Mouse (Mus musculus) mature B cell (primary cell): ENCODE results near the gene Gm49661.

ENCODE experiments used
- in situ Hi-C: fragments of 300-500 bp; cut with MboI; formaldehyde crosslinking; loops from 2 replicates; pipeline ENCODE4 v1.14.3; 2019

Gene Gm49661

DNA sequence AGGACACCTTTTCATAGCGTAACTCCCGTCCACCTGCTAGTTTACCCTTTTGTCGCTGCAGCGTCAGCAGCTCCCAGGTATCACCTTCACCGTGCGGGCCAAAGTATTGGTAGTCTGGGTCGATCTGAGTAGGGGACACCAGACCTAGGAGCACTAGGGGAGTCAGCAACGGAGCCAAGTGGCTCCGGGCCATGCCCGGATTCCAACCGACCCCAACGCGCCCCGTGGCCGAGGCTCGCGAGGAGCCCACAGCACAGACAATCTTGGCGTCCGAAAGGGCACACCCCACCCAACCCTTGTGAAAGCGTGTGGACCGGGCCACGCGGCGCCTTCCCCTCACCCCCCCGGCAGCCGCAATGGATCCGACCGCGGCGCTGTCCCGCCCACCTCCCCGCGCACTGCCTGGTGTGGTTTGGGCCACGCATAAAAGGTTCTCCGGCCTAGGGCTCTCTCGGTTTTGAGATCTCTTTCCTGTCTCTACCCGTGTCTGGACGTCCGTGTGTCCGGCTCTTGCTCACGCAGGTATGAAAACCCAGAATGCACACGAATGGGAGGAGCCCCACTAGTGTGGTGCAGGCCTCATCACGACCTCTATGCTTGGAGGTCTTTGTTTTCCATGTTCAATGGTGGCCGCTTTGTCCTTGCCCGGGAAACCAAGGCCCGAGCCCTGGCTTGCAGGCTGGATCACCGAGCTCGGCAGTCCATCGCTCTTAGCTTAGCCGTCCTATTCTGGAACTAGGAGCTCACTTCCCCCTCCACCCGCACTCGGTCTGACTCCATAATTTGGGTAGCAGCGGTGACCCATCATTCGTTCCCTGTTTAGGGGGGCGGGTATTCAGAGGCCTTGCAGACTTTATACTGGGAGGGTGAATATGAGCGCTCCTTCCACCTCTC is at the start of gene Gm49661, which contains the start of the genes Prdx2 and Rnaseh2a:
Gm49661 (minus strand) TSS at position 193 of the 894 bp plus-strand sequence.
Prdx2 (plus strand) TSS at position 347 of the 894 bp plus-strand sequence.
Rnaseh2a (minus strand) TSS at position 527 of the 894 bp plus-strand sequence.
- in situ Hi-C loops = loop anchor here (25.0 kb wide), 1 partner anchor 318 kb away; the partner anchor contains the start of genes Orc6 and Vps35

DNA sequence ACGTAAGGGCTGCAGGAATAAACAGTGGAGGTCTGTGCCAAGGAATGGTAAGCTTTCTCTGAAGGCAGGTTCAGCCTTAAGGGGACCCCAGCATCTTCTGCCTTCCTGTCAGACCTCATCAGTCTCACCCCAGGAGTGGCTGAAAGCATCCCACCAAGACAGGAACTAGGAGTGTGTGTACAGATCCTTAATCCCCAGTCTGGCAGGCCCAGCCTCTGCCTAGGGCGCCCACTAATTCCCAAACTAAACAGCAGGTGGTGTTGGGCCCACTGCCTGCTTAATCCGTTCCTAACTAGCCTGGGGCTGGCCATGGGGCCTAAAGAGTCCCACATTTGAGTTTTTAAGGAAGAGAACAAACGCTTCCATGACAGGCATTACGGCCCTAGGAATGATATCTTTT is 48.0 kb upstream of the Gm49661 start:
- in situ Hi-C loops = no loop called here

DNA sequence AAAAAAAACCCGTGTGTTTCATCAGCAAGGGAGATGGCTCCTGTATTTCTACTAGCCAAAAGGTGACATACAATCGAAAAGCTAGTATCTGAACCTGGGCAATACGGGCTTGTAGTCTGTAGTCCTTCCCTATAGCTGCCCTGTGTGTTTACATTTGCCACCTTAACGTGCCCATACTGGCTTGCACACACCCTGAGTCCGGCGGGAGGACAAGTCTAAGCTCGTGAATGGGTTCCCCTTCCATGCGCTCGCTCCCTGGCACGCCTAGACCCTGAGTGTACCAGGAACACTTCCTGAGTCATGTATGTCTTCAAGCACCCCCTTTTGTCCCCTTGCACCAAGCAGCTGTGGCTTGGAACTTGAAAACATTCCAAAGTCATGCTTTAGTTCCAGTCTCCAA is 47.5 kb upstream of the Gm49661 start:
- in situ Hi-C loops = no loop called here

DNA sequence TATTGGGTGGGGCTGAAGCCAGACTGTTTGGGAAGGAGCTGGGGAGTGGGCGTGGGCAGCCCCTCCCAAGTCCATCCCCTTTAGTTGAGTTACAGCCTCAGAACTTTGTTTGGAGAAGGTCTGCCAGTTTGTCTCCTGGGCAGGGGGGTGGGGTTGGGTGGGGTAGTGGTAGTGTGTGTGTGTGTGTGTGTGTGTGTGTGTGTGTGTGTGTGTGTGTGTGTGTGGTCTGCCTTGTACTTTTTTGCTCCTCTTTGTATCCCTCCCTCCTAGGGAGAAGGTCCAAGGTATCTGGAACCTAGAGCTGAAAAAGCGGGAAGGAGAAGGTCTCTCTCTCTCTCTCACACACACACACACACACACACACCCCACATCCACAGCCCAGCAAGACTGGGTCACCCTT is 45.2 kb upstream of the Gm49661 start, which contains the start of gene Best2:
Best2 (minus strand) TSS at position 101 of the 400 bp plus-strand sequence.
- in situ Hi-C loops = no loop called here

DNA sequence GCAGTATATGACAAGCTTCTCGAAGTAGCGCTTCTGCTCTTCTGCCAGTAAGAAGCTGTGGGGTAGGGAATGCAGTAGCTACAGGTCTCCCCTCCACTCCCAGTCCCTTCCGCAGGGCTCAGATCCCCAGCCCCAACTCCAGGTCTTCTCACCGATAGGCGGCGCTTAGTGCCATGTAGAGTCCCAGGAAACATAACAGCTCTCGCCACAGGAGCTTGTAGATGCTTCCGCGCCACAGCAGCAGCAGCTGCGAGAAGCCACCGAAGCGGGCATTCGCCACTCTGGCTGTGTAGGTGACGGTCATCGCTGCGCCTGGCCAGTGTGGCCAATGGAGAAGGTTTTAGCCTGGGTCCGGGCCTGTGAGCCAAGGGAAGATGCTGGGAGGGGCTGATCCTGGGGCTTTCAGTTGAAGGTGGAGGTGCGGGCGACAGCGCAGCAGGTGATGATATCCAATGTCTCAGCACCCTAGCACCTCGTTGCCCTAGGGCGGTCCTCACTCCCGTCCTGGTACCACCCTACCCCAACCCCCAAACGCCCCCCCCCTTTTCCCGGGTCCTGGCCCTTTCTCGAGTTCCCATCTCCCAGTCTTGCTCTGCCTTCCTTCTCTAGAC is 44.1 kb upstream of the Gm49661 start:
- in situ Hi-C loops = no loop called here

DNA sequence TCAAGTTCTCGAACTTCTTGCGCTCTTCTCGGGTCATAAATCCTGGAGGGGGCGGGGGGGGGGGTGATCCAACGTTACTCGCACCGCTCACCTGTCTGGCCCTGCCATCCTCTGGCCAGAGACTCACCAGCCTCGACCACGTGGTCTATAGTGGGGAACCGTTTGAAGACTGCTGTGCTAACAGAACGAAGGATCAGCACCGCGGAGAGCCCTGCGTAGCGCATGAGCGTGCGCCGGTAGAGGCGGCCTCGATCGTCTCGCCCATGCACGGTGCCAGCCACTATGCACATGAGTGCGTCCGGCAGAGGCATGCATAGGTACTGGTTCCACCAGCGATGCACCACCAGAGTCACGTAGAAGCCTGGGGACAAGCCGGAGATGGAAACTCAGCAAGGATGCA is 42.0 kb upstream of the Gm49661 start:
- in situ Hi-C loops = no loop called here

DNA sequence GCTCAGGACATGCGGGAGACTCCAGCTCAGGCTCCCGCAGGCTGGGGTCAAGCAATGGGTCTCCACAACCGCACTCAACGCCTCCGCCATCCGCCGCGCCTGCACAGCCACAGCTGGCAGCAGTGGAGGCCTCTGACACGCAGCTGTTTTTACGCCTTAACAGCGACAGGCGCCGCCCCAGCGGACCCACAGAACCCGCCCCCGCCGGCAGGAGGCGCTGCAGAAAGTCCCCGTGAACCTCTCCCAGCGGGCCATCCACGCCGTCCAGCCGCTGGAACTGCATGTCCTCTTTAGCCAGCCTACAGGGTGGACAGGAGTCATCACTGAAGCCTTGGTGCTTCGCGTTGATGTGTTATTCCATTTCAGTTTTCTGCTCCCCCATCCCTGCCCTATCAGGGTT is 38.5 kb upstream of the Gm49661 start:
- in situ Hi-C loops = no loop called here

DNA sequence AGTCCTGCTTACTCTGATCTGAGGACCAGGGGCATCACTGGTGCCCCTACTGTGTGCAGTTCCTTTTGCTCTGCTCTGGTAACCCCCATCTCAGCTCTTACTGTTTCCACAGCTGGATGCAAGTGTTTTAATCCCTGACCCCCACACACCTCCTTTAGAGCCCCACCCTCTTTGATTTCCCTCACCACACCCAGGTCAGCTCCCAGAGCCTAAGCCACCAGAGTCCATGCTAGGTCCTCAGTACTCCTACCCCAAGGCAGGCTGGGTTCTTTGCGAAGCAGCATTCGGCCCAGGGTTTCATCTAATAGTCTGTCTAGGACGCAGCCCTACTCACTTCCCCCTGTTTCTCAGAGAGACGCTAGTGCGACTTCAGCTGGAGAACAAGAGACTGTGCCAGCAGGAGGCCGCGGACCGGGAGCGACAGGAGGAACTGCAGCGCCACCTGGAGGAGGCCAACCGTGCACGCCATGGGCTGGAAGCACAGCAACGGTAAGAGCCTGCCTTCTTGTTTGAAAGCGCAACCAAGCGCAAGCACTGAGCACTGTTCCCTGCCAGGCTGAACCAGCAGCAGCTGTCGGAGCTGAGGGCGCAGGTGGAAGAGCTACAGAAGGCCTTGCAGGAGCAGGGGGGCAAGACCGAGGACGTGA is 28.5 kb upstream of the Gm49661 start:
- in situ Hi-C loops = no loop called here

DNA sequence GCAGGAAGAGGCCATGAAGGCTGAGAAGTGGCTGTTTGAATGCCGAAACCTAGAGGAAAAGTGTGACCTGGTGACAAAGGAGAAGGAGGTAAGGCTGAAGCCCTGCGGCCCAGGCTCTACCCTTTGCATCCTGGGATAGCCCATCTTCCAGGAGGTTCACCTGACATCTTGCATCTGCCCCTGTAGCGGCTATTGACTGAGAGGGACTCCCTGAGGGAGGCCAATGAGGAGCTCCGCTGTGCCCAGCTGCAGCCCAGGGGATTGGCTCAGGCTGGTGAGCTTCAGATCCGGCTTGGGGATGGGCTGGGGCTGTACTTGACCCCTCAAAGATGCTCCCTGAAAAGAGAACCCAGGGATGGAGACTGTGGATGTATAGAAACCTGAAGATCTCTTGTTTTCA is 27.7 kb upstream of the Gm49661 start:
- in situ Hi-C loops = no loop called here

DNA sequence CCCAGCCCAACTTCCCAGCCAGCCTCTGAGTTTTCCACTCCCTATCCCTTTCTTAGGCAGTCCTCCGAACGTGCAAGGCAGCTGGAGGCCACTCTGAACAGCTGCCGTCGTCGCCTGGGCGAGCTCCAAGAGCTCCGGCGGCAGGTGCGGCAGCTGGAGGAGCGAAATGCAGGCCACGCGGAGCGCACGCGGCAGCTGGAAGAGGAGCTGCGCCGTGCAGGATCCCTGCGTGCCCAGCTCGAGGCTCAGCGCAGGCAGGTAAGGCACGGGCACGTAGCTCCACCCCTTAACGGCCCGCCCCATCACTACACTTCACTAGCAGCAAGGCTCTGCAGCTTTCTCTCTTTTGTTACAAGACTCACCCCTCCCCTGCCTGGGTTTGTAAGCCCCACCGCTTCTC is 26.4 kb upstream of the Gm49661 start:
- in situ Hi-C loops = no loop called here

DNA sequence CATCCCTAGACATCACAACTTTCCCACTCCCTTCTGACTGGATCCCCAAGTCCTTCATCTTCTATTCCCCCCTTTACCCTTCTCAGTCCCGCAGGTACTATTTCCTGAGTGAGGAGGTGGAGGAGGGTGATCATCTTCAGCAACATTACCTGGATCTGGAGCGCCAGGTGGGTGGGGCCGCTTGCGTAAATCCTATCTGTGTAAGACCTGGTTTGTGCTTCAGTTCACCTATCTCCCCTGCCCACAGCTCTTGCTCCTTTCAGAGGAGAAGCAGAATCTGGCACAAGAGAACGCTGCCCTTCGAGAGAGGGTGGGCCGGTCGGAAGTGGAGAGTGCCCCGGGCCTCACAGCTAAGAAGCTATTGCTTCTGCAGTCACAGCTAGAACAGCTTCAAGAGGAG is 25.1 kb upstream of the Gm49661 start:
- in situ Hi-C loops = no loop called here

DNA sequence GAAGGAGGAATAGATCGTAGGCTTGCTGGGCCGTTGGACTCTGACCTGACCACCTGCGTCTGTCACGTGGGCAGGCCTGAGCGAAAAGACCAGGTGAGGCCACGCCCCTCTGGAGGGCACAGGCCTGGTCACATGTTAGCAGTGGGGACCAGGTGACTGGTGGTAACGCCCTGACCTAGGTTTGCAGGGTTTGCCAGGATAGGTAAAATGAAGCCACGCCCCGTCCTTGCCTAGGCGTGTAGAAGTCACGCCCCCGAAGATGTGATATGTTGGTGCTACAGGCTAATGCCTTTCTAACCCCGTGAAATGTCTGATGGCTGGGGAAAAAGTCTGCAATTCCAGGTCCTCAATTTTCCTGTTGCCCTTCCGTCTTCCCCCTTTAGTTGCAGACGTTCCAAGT is 21.6 kb upstream of the Gm49661 start:
- in situ Hi-C loops = no loop called here

DNA sequence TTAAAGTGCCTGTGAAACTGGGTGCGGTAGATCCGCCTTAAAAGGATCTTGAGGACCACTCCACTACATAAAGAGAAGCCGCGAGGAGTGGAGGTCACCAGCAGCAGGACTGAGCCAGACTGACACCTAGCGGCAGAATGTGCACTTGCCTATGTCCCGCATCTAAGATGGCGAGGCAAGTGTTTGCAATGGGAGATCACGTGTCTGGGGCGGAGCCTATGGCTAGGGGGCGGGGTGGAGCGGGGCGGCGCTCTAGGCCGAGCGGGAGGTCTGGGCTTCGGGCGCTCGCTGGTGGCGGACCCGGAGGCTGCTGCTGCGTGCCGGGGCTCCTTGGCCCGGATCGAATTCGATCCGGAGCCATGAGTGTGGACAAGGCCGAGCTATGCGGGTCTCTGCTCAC is 21.1 kb upstream of the Gm49661 start, which contains the start of gene Hook2:
Hook2 (plus strand) TSS at position 255 of the 400 bp plus-strand sequence.
- in situ Hi-C loops = no loop called here

DNA sequence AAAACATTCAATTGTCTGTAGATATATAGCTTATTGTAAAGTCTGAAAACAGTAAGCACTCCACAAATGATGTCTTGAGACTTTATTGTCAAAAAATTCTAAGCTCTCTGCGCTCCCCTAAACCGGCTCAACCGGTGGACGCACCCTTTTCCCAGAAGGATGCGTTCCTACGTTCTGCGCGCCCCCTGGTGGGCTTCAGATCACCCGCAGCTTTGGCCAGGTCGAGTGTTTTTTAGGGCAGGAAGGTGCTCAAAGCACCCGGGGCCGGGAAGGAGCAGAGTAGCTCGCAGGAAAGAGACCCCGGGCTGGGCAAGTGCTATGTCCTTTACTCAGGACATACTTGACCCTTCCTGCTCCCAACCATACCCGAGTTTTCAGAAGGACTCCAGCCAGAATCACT is 20.6 kb upstream of the Gm49661 start:
- in situ Hi-C loops = loop anchor here (10.0 kb wide), 1 partner anchor 1245 kb away; the partner anchor contains the start of gene Adgre5

DNA sequence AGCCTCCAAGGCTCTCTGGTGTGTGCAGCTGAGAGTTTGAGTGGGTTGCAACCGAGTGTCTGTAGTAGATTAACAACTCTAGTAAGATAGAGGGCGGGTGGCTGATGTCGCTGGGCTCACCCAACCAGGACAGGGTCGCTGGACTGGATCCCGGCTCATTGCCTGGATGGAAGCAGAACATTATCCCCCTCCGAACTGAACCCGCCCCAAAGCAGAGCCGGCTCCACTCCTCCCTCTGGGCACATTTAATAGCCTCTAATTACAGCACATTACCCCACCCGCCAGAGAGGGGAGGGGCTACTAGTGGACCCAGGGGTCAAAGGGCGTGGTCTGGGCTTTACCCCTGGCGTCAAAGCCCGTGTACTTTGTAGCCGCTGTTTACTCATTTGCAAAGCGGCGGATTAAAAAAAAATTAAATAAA is 20.1 kb upstream of the Gm49661 start:
- in situ Hi-C loops = loop anchor here (10.0 kb wide), 1 partner anchor 1245 kb away; the partner anchor contains the start of gene Adgre5

DNA sequence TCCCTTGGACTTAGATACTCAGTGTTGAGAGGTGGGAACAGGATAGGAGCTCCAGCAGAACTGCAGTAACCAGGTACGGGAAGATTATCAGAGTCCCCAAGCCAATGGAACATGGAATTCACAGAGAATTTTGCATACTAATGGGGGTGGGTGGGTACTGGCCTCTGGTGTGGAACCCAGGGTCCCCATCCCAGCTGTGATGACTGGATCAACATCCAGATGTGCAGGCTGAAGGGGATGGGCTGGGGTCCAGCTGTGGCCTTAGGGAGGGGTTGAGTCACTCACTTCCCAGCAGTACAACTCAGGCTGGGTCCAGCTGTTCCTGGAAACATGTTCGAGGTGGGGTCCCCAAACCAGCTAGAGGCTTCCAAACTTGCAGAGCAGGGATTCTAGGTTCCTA is 18.7 kb upstream of the Gm49661 start:
- in situ Hi-C loops = loop anchor here (10.0 kb wide), 1 partner anchor 1243 kb away; the partner anchor contains the start of gene Adgre5

DNA sequence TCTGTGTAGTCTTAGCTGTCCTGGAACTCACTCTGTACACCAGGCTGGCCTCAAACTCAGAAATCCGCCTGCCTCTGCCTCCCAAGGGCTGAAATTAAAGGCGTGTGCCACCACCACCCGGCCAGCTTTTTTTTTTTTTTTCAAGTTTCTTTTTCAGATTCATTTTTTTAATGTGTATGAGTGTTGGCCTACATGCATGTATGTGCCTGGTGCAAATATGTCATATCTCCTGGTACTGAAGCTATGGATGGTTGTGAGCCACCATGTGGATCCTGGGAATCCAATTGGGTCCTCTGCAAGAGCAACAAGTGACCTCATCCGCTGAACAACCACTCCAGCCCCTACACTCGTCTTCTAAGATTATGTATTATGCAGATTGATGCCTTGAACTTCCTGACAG is 18.2 kb upstream of the Gm49661 start:
- in situ Hi-C loops = loop anchor here (10.0 kb wide), 1 partner anchor 1243 kb away; the partner anchor contains the start of gene Adgre5

DNA sequence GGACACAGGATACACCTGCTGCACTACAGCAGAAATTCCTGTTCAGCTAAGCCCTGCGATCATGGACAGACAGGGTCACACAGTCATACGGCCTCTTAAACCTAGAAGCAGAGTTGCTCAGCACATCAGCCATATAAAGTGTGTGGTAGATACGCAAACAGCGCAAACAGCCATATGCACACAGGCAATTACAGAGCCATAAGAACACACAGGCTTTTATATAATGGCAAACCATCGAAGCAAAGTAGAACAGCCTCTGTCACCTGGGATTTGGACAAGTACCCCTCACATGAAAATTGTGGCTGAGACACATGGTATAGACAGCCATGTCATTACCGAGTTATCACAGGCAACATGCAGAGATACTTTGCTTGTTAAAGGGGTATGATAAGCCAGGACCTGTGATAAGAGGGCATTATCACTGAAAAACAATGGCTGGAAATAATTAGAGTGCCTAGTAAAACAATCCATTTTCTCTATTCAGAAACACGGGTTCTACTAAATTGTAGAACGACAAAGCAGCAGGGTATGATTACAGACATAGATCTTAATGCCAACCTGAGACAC is 17.2 kb upstream of the Gm49661 start:
- in situ Hi-C loops = loop anchor here (10.0 kb wide), 1 partner anchor 1242 kb away; the partner anchor contains the start of gene Adgre5

DNA sequence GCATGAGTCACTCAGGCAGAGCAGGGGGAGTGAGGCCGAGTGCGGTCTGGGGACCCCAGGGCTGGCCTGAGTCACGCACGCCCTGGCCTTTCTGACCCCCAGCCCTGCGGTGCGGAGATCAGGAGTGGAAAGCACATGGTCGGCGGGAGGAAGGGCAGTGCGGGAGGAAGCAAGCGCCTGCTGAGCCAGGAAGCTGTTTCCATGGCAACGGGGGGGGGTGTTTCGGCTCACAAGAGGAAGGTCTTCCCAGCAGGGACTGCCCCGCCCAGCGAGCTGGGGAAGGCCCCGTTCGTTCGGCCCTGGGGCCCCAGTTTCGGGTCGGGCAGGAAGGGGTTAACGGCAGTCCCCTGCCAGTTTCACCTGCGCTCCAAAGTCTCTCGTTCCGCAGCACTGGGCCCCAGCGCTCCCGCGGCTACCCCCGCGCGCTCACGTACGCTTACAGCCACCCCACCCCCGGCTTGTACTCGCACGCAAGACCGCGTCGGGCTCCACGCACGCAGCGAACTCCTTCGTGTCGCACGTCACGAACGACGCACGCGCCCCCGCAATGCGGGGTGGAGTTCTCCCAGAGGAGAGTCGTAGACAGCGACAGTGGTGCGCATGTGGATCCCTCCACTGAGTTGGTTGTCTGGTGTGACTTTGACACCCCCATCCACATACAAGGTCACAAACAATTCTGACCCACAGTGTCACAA is 16.6 kb upstream of the Gm49661 start:
- in situ Hi-C loops = loop anchor here (10.0 kb wide), 1 partner anchor 1241 kb away; the partner anchor contains the start of gene Adgre5

DNA sequence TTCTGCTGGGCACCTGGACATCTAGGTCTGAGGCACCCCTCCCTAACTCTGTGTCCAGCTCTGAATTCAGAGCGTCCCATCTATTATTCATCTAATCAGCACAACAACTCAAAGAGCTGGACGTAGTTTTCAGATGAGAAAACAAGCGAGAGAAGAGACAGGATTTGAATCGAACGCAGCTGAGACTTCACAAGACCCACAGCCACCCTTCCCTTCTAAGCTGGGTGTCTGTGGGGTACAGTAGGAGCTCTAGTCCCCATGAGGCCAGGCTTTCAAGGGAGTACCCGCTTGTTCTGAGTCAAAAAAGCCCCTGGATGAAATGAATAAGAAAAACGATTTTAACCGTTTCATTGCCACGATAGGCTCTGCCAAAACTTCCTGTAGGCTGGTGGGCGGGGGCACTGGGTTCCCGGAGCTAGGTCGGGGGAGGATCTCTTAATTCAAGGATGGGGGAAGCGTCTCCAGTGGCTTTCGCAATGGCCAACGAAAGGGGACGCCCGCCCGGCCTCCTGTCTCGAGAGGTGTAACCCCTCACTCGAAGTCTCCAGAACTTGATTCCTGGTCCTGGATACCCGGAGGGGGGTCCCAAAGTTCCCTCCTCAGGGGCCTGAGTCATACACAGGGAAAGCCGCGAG is 15.9 kb upstream of the Gm49661 start:
- in situ Hi-C loops = loop anchor here (10.0 kb wide), 1 partner anchor 1240 kb away; the partner anchor contains the start of gene Adgre5
